Mouse (Mus musculus): ENCODE data around the gene Adamts5. TPM values are rescaled to one million over a fixed set of nuclear protein-coding genes. Genes with fewer than 3 reads are reported as not detected.

Adamts5 gene
- polyA plus RNA-seq, 1 experiment from 2014 or later = 0.37 TPM

- Histone ChIP-seq H3K27me3 (ENCODE audit: poor library complexity, severe bottlenecking) (no peaks in the 10 kb centered on the region), H3K4me3 (no peak overlapping the region), H3K27ac (no peak overlapping the region), H3K36me3 (replicated peaks) (no peaks in the 10 kb centered on the region), H3K9me3 (no peaks in the 10 kb centered on the region), H3K4me1 (peaks cover 30% of the 10 kb centered on the region)
- 25% methylated on average over 3 of the region's 3 CpGs for WGBS
- no peak for DNase-seq (ENCODE audit: extremely low spot score, low spot score)
Observed at GRCm38 (mm10) chr16:85807072-85807471, 94.6 kb downstream of the Adamts5 start.

Other genes starting within 250 kb of the Adamts5 start
- gene Adamts1, start 98.7 kb downstream of the Adamts5 start, polyA plus RNA-seq (2016; fragmentation: Nextera tagmentation; extraction: Ambion mirVana) = 15.7 and 15.9 TPM in 2 replicates